ENCODE assay signal across 12 mouse cellular contexts in genomic region chr5:76154434-76155165, GRCm38 (mm10). TPM values are rescaled to one million over a fixed set of nuclear protein-coding genes. Genes with fewer than 3 reads are reported as not detected.
A peak's percentile ranks its signal among the peaks of the same experiment; 100 is the strongest.
DNase-seq lines count a peak whose midpoint lies in the region; ATAC-seq and TF ChIP-seq lines count a peak whose summit lies in the region.
"Had no signal": no experiment of that assay in that cellular context is flagged by ENCODE, and none has a peak within 500 bp of the region (broad histone marks: within the 10 kb centered on the region; RNA-seq: fewer than 3 reads in every experiment).

No protein-coding gene starts in this region.

- no peak for TF ChIP-seq CTCF in heart, postnatal 0 days (IDR thresholded peaks at IDR 0.05; ENCODE audit: low read depth)
- TF ChIP-seq CTCF in stomach, postnatal 0 days (IDR thresholded peaks at IDR 0.05; ENCODE audit: low read depth): no peak

- 66% methylated on average over 21 of the region's 21 CpGs for WGBS in lung, embryonic 15.5 days
- 43% methylated on average over 21 of the region's 21 CpGs for WGBS in heart, postnatal 0 days
- WGBS in stomach, postnatal 0 days: 73% methylated on average over 21 of the region's 21 CpGs

- H3K4me1 ChIP-seq in lung, embryonic 15.5 days: no peaks in the 10 kb centered on the region
- peaks cover 10% of the 10 kb centered on the region for H3K4me1 ChIP-seq in heart, postnatal 0 days (ENCODE audit: control insufficient read depth, insufficient read depth)
- H3K4me1 ChIP-seq in stomach, postnatal 0 days (replicated peaks; ENCODE audit: control insufficient read depth, insufficient read depth): no peaks in the 10 kb centered on the region
- H3K4me1 ChIP-seq: liver, embryonic 15.5 days; midbrain, embryonic 13.5 days had no signal

- no peaks in the 10 kb centered on the region for H3K27me3 ChIP-seq in lung, embryonic 15.5 days
- H3K27me3 ChIP-seq in heart, postnatal 0 days (ENCODE audit: control insufficient read depth, insufficient read depth, low read length): no peaks in the 10 kb centered on the region
- H3K27me3 ChIP-seq in stomach, postnatal 0 days (ENCODE audit: control insufficient read depth, insufficient read depth, low read length): no peaks in the 10 kb centered on the region
- H3K27me3 ChIP-seq: CH12.LX; liver, embryonic 15.5 days; midbrain, embryonic 13.5 days had no signal

- H3K36me3 ChIP-seq in lung, embryonic 15.5 days: peaks cover 38% of the 10 kb centered on the region; the same call in 1 of the 2 replicates
- H3K36me3 ChIP-seq in heart, postnatal 0 days (replicated peaks; ENCODE audit: control insufficient read depth, insufficient read depth, low read length): peaks cover 27% of the 10 kb centered on the region
- 0 out of 2 replicates have a peak, but pooled peaks cover 8% of the 10 kb centered on the region for H3K36me3 ChIP-seq in stomach, postnatal 0 days (ENCODE audit: control insufficient read depth, insufficient read depth, low read length)

- ATAC-seq in lung, embryonic 15.5 days (ENCODE audit: borderline replicate concordance, extremely low read depth, low FRiP score, low TSS enrichment): peak; percentile 49; the same call in 1 of the 2 replicates
- ATAC-seq in heart, postnatal 0 days (ENCODE audit: insufficient read depth, low read depth): peak; percentile 93
- ATAC-seq in stomach, postnatal 0 days (ENCODE audit: low FRiP score, low TSS enrichment): peak; percentile 82
- ATAC-seq: hindbrain, postnatal 0 days; midbrain, embryonic 13.5 days had no signal

- no peak for DNase-seq in lung, adult 18-20 months
- DNase-seq in heart, postnatal 0 days (ENCODE audit: low spot score): peak; percentile 92
- DNase-seq in kidney, adult 8-10 months: peak; percentile 13 to 21
- DNase-seq in stomach, postnatal 0 days (ENCODE audit: low spot score): peak; percentile 67
- DNase-seq in adipocyte (ENCODE audit: low spot score): no peak
- no peak for DNase-seq in retina, embryonic 14.5 days (ENCODE audit: low spot score)
- DNase-seq: cerebellum, adult 9-11 months had no signal

- H3K4me3 ChIP-seq in lung, embryonic 15.5 days: no peak overlapping the region
- H3K4me3 ChIP-seq in heart, postnatal 0 days (ENCODE audit: low read depth, low read length): no peak overlapping the region
- H3K4me3 ChIP-seq in stomach, postnatal 0 days (ENCODE audit: low read depth, low read length): no peak overlapping the region
- H3K4me3 ChIP-seq: liver, embryonic 15.5 days; midbrain, embryonic 13.5 days had no signal

- no peaks in the 10 kb centered on the region for H3K9me3 ChIP-seq in lung, embryonic 15.5 days
- no peaks in the 10 kb centered on the region for H3K9me3 ChIP-seq in heart, postnatal 0 days (replicated peaks; ENCODE audit: control insufficient read depth, low read length)
- no peaks in the 10 kb centered on the region for H3K9me3 ChIP-seq in stomach, postnatal 0 days (ENCODE audit: control insufficient read depth, low read length)
- H3K9me3 ChIP-seq: liver, embryonic 15.5 days; midbrain, embryonic 13.5 days had no signal

- H3K9ac ChIP-seq in lung, embryonic 15.5 days: no peak overlapping the region
- no peak overlapping the region for H3K9ac ChIP-seq in heart, postnatal 0 days (replicated peaks; ENCODE audit: low read depth, low read length)
- H3K9ac ChIP-seq in stomach, postnatal 0 days (ENCODE audit: low read length): no peak overlapping the region
- H3K9ac ChIP-seq: liver, embryonic 15.5 days; midbrain, embryonic 13.5 days had no signal

- no peak for TF ChIP-seq EP300 in heart, postnatal 0 days (IDR thresholded peaks at IDR 0.05; ENCODE audit: low read depth)
- TF ChIP-seq EP300 in stomach, postnatal 0 days (optimal IDR thresholded peaks at IDR 0.05): no peak

- H3K27ac ChIP-seq in lung, embryonic 15.5 days: peak overlapping the region; percentile 25; the same call in 1 of the 2 replicates
- H3K27ac ChIP-seq in heart, postnatal 0 days (ENCODE audit: low read depth): peak overlapping the region; percentile 74
- H3K27ac ChIP-seq in stomach, postnatal 0 days (replicated peaks): no peak overlapping the region; the same call in 1 of the 2 replicates
- H3K27ac ChIP-seq: hindbrain, postnatal 0 days; liver, embryonic 15.5 days; midbrain, embryonic 13.5 days had no signal

- no peak overlapping the region for H3K4me2 ChIP-seq in lung, embryonic 15.5 days
- H3K4me2 ChIP-seq in heart, postnatal 0 days (ENCODE audit: low read depth, low read length): peak overlapping the region; percentile 33
- H3K4me2 ChIP-seq in stomach, postnatal 0 days (replicated peaks; ENCODE audit: low read depth): 0 out of 2 replicates have a peak overlapping the region, but pooled peaks have one; percentile 5
- H3K4me2 ChIP-seq: liver, embryonic 15.5 days; midbrain, embryonic 13.5 days had no signal

RNA-seq across cellular contexts. Expression of gene Srd5a3, which starts 14.5 kb away (rescaled TPM):
- 45.4 and 49.6 TPM in 2 replicates for polyA plus RNA-seq in lung, embryonic 15.5 days (2015; fragmentation: Nextera tagmentation; extraction: Ambion mirVana)
- total RNA-seq in heart, postnatal 0 days (2014; rRNA removed; ENCODE audit: low replicate concordance): 23.7 and 24.3 TPM in 2 replicates
- 25.5 and 26.9 TPM in 2 replicates for polyA plus RNA-seq in heart, postnatal 0 days (2015; fragmentation: Nextera tagmentation; extraction: Ambion mirVana)
- 28.4 and 29.5 TPM in 2 replicates for polyA plus RNA-seq in stomach, postnatal 0 days (2015; fragmentation: Nextera tagmentation; extraction: Ambion mirVana)

RNA-seq across cellular contexts. Expression of gene Tmem165, which starts 29.1 kb away (rescaled TPM):
- 108 and 110 TPM in 2 replicates for polyA plus RNA-seq in lung, embryonic 15.5 days (2015; fragmentation: Nextera tagmentation; extraction: Ambion mirVana)
- 81.9 and 108 TPM in 2 replicates for total RNA-seq in heart, postnatal 0 days (2014; rRNA removed; ENCODE audit: low replicate concordance)
- 46.4 and 48.9 TPM in 2 replicates for polyA plus RNA-seq in heart, postnatal 0 days (2015; fragmentation: Nextera tagmentation; extraction: Ambion mirVana)
- 72.3 and 74.3 TPM in 2 replicates for polyA plus RNA-seq in stomach, postnatal 0 days (2015; fragmentation: Nextera tagmentation; extraction: Ambion mirVana)

Comparison
In these comparisons a context has a peak if more than half of its experiments do, and no peak if none do; other contexts are left out.
1. DNase-seq: peak in heart, postnatal 0 days (single experiment), kidney, adult 8-10 months (2 of 2) and stomach, postnatal 0 days (single experiment); none in lung, adult 18-20 months (0 of 2), adipocyte (single experiment) and retina, embryonic 14.5 days (single experiment).
2. Peak in every context shown above with its lines, with median percentiles within 50 percentile points of each other: ATAC-seq.